Mouse (Mus musculus) olfactory bulb, adult 2 months (tissue): Measurements from ENCODE around the gene 4930524B15Rik.

Experiments
- CTCF ChIP-seq: fragments of 200-500 bp; IDR thresholded peaks from 2 replicates; pipeline ENCODE4 v1.5.1; 2012; ENCODE audit warnings: low read depth, mild to moderate bottlenecking, low read length, moderate library complexity; ENCODE audit not compliant: insufficient read depth
- POLR2A ChIP-seq: fragments of 200-500 bp; IDR thresholded peaks from 2 replicates; pipeline ENCODE4 v1.6.1; 2012; ENCODE audit warnings: mild to moderate bottlenecking, low read depth, low read length, moderate library complexity; ENCODE audit not compliant: insufficient read depth

DNA sequence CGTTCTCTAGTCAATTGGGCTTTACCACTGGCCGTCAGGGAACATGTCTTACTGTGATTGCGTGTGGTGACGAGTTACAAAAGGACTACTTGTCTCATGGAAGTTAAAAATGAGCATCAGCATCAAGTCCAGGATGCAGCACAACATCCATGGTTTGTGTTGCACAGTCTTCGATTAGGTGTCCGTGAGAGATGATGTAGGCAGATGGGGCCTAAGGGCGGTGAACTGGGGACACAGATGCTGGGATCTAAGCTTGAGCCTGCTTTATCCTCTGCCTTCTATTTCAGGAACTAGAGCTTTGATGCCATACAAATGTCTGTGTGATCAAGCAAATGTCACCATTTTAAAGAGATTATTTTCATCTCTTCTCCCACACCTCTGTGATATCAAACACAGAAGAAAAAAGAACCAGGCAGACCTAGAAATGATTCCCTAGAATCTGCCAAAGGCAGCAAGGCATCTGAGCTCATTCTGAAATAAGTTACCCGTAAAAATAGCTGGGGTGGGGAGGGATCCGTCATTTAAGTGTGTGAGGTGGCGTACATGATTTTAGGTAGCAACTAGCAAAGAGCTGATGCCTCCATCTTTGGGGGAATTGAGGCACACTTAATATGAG, 28.4 kb upstream of the 4930524B15Rik start:
- TF ChIP-seq CTCF (no peak), POLR2A (no peak)
